Mouse (Mus musculus) ovary, postnatal 14 days (tissue): ENCODE measurements at regions not wholly inside any gene's neighbourhood (a gene's known extent, or its start where the extent isn't known, plus 50 kb on each side); places are given as distances from the start of the nearest gene placed in this dataset.
A peak's percentile ranks its signal among the peaks of the same experiment; 100 is the strongest.

Experiments
- DNase-seq: peaks from one replicate; pipeline ENCODE4 v3.0.0; 2022; ENCODE audit warnings: low spot score

GRCm38 (mm10) chr13:102273818-102274217, 419.5 kb upstream of the Cd180 start:
- no peak for DNase-seq

GRCm38 (mm10) chr13:102275296-102275695, 418.1 kb upstream of the Cd180 start:
- no peak for DNase-seq

GRCm38 (mm10) chr13:102276885-102277284, 416.5 kb upstream of the Cd180 start:
- DNase-seq = no peak

GRCm38 (mm10) chr13:102280198-102280597, 413.2 kb upstream of the Cd180 start:
- DNase-seq = no peak

GRCm38 (mm10) chr13:102294451-102294850, 398.9 kb upstream of the Cd180 start:
- DNase-seq = no peak

GRCm38 (mm10) chr13:102295079-102295478, 398.3 kb upstream of the Cd180 start:
- DNase-seq = no peak

GRCm38 (mm10) chr13:102307983-102308382, 385.4 kb upstream of the Cd180 start:
- no peak for DNase-seq

- DNase-seq = no peak
Measured at GRCm38 (mm10) chr13:102312096-102312495, 381.3 kb upstream of the Cd180 start.

- DNase-seq = no peak
Measured at GRCm38 (mm10) chr13:102315921-102316692, 377.3 kb upstream of the Cd180 start.

GRCm38 (mm10) chr13:102318891-102319404, 374.4 kb upstream of the Cd180 start:
- DNase-seq = no peak

GRCm38 (mm10) chr13:102319453-102319852, 373.9 kb upstream of the Cd180 start:
- DNase-seq = no peak

- no peak for DNase-seq
Measured at GRCm38 (mm10) chr13:102323876-102324275, 369.5 kb upstream of the Cd180 start.

GRCm38 (mm10) chr13:102326003-102326402, 367.4 kb upstream of the Cd180 start:
- no peak for DNase-seq

- DNase-seq = no peak
Measured at GRCm38 (mm10) chr13:102326544-102326943, 366.8 kb upstream of the Cd180 start.

- DNase-seq = no peak
Measured at GRCm38 (mm10) chr13:102333667-102334066, 359.7 kb upstream of the Cd180 start.

- peak; percentile 21 for DNase-seq
Measured at GRCm38 (mm10) chr13:102334131-102334534, 359.2 kb upstream of the Cd180 start.

GRCm38 (mm10) chr13:102343236-102343635, 350.1 kb upstream of the Cd180 start:
- DNase-seq = no peak

GRCm38 (mm10) chr13:102344606-102345269, 348.6 kb upstream of the Cd180 start:
- DNase-seq = no peak

GRCm38 (mm10) chr13:102349493-102349892, 343.9 kb upstream of the Cd180 start:
- no peak for DNase-seq

- no peak for DNase-seq
Measured at GRCm38 (mm10) chr13:102352073-102352854, 341.1 kb upstream of the Cd180 start.

GRCm38 (mm10) chr13:102355569-102355968, 337.8 kb upstream of the Cd180 start:
- DNase-seq = peak; percentile 7

GRCm38 (mm10) chr13:102372451-102373082, 320.8 kb upstream of the Cd180 start:
- no peak for DNase-seq
